Mouse (Mus musculus) spleen, postnatal 14 days (tissue): ENCODE results near the gene Barhl1.

Experiments used
- DNase-seq, 2 experiments: peaks; one replicate each; pipeline ENCODE4 v3.0.0; 2021 to 2022; ENCODE audit warnings: low spot score in 2 of 2

The Barhl1 gene

DNA sequence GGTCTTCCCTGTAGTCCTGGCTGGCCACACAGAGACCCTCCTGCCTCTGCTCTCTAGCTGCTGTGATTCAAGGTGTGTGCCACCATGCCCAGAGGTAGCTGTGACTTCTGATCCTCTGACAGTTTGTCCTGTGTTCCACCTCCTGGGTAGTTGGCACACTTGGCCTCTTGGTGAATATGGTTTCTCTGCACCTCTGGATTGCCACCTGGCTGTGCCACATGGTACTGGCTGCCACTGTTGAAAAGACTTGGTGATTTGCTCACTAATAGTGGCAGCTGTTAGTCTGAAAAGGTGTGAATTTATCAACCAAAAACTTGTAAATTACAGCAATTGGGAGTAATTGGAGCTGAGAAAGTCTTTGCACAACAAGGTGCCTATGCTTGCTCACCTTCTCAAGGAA lies 52.6 kb downstream of the Barhl1 start:
- no peak for DNase-seq

DNA sequence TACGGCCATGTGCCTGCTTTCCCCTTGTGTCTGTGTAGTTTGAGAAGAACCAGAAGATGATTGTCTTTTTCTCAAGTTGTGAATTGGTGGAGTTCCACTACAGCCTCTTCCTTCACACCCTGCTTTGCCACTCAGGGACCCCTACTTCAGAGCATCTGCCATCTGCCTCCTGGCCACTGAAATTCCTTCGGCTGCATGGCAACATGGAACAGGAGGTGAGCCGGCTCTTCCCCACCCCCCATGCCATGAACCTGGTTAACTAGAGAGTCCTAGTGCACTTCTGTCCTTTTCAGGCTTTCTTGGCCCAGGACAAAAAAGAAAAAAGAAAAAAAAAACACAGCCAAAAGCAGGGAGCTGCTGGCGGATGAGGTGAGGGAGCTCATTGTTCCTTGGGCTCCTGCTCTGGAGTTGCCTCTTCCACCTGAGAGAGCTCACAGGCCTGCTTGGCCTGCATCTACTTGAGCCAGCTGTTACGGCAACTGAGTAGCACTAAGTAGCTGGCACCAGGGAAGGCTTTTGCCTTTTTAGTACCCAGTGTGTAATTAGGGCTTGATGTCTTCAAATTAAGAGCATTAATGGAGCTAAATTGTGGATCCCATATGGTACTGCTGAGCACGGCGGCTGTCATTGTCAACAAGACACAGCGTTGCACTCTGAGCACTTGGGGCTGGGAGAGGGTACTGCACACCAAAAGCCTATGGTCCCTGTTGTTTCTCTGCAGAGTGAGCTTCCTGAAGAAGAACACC lies 55.6 kb downstream of the Barhl1 start:
- no peak for DNase-seq

DNA sequence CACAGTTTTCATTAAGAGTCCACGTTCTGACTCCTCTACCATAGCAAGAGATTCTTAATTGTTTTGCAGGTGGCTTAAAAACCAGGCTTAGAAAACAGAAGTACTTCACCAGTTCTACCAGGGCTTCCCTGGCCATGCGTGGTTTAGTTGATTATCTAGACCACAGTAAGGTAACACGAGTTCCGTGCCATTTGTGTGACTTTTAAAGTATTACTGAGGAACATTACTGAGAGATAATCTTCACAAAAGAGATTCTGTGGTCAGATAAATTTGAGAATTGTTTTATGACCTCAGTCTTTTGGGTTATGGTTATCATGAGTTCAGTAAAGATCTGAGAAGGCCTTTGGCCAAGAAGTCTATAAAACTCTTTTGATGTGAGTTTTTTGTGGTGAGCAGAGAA lies 57.2 kb downstream of the Barhl1 start:
- DNase-seq: no peak
